Mouse (Mus musculus): ENCODE data around the gene Yipf1.
"Not testable (repeated sequence)": the region's sequence is repeated elsewhere in the genome, so short reads cannot be mapped to it uniquely, and the experiment has no call there.

Gene Yipf1

DNA sequence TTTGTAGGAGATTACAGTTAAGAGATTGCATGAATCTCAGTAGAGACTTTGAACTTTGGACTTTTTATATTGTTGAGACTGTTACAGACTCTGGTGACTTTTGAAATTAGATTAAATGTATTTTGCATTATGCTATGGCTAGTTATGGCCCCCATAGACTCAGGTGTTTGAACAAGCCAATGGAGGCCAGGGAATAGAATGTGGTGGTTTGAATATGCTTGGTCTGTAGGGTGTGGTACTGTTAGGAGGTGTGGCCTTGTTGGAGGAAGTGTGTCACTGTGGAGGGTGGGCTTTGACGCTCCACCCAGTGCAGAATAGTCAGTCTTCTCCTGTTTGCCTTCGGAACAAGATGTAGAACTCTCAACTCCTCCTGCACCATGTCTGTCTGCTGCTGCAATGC lies 8.9 kb downstream of the Yipf1 start:
- DNase-seq (ENCODE audit: low spot score) = no peak

DNA sequence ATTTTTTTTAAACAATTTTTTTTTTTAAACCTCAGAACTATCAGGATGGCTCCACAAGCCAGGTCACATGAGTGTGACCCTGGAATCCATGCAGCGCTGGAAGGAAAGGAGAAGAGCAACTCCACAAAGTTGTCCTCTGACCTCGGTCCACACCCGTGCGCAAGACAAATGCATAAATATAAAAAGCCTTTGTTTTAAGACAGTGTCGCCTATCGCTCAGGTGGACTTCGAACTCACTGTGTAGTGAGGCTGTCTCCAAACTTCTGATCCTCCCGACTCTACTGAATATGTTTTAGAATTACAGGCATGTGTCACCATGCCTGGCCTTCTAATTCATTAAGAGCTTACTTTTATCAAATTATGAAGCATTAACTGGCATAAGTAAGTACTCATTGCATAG lies 14.4 kb downstream of the Yipf1 start:
- DNase-seq (ENCODE audit: low spot score) = no peak

DNA sequence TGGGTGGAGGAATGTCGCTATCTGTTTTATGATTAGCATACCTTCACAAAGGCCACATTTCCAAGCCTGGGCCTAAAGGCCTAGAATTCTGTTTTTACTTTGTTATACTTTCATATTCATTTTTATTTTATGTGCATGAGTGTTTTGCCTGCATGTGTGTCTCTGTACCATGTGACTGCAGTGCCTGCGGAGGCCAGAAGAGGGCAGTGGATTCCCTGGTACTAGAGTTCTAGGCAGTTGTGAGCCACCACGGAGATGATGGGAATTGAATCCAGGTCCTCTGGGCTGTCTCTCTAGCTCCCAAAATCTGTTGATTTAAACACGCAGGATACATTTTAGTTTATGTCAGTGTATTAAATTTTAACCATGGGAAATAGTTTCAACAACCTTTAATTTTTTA lies 19.4 kb downstream of the Yipf1 start:
- no peak for DNase-seq (ENCODE audit: low spot score)

DNA sequence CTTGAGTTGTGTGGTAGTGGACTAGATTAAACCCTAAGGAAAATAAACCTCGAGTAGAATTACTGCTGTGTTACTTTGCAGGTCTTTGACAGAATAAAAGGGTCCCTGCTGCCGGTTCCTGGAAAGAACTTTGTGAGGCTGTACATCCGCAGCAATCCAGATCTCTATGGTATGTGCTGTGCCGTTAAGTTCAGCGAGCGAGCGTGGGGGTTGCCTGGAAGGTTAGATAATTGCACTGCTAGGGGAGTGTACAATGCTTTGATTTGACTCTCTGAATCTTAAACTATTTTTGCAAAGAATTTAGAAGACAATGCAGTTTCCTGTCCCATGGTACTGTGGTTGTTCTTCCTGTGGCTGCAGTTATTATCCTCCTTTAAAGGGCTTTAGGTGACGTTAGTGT lies 22.2 kb downstream of the Yipf1 start:
- no peak for DNase-seq (ENCODE audit: low spot score)

DNA sequence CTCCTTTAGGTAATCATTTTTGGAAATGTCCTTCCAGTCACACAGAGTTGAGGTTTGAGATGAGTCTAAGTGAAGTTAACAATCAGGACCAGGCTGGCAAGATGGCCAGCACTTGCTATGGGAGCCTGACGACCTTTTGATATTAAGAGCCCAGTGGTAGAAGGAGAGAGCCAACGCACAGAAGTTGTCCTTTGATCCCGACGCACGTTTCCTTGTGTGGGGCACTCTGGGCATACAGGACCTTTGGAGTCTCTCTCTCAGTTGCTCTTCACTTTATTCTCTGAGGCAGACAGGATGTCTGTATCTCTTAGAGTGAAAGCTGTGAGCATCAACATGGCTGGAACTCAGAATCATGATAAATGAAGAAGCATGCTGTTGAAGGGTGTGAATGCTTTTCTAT lies 23.3 kb downstream of the Yipf1 start:
- no peak for DNase-seq (ENCODE audit: low spot score)

DNA sequence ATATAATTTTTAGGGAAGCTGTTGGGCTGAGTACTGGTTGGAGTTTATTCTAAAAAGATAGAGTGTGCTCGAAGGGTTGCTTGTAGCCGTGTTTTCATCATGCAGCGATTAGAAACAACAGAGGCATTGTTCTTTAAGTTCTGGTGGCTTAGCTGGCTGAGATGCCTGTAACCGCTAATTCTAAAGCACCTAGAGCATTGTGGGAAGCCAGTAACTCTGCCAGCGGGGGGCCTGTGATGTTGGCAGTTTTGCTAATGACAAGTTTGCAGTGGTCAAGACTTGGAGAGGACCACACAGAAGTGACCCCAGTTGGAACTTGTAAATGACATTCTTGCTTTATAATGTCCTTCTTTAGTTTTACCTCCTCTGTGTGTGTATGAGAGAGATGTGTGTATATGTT lies 27.2 kb downstream of the Yipf1 start:
- DNase-seq (ENCODE audit: low spot score) = no peak

DNA sequence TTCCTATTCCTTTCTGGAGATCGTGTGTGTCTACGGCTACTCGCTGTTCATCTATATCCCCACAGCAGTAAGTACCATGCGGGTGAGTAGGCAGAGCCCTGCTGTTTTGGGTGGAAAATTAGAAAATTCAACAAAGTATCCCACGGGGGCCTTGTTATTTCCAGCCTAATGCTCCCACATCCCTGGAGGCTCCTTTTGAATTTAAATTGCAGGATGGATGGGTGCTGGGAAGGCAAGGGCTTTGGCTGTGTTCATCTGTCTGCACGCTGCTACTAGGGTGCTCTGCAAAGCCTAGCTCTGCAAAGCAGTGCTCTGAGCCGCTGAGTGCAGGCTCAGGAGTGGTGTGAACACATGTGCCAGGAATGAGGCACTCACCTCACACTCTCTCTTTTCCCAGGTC lies 30.4 kb downstream of the Yipf1 start:
- DNase-seq (ENCODE audit: low spot score) = no peak

DNA sequence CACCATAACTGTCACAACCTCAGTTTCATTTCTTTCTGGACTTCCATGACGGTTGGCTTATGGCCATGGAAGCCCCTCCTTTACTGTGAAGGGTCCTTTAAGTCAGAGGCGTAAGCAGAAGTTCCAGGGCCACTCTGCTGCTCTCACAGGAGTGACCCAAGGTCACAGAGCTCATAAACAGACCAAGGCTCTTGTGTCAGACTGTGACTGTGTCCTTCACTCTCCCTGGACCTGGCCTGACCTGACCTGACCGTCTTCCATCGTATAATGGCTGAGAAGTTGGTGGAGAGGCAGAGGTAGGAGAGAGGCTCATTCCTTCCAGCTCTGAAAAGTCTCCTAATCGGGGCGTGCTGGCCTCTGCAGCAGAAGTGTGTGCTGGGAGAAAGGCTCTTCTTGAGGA lies 33.1 kb downstream of the Yipf1 start:
- no peak for DNase-seq (ENCODE audit: low spot score)

DNA sequence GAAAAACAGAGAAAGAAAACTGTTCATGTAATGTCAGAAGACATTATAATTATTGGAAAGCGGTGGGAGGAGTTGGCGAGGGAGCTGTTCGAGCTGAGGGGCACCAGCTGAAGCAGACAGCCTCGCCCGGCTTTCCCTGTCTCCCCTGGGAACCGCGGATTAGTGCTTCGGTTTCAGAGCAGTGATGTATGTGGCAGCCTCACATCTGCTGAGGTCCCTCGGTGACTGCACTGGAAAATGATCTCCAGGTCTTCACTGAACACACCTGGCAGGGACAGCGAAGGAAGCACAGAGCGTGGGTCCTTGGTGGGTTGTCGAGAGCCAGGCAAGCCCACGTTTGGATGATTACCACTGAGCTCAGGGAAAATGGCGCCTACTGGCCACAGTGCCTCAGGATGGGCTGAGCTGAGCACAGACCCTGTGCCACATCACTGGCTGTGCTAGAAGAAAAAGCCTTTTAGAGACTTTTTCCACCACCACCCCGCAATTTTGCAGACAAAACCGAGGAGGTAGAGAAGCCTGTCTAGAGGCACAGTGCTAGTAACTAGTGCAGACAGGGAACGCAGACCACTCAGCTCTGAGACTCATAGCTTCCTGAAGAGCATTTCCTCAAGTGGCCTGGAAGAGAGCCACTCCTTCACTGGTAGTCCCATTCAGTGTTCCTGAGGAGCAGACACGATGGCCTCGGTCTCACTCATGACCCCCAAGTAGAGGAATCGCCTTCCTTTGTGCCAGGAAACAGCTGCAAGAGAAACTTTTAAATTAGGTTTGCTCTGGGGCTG lies 34.6 kb downstream of the Yipf1 start:
- DNase-seq (ENCODE audit: low spot score) = no peak

DNA sequence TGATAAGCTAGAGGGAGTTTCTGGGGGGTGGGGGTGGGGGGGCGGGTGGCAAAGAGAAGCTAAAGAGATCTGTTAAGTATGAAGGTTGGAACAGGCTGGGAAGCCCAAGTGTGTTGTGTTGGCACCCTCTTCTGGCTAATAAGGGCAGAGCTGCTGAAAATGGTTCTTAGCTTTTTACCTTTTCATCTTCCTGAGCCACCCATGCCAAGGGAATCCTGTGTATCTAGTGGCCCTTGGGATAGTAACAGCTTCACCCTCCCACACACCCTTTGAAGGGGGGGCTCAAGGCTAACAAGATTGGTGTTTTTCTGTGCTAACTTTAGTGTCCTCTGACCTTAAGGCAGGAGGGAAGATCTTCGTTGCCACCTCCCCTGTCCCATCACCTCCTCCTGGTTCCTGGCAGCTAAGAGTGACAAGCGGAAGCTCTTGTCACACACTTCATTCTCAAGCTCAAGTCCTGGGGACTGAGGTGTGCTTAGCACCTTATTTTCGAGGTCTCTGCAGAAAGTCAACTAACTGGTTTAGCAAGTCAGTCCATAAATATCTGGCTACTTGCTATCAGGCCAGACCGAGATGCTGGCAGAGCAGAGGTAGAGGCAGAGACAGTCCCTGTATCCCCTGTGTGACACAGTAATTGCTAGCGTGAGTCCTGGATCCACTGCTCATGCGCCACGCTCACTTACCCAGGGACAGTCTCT lies 35.3 kb downstream of the Yipf1 start:
- DNase-seq (ENCODE audit: low spot score) = peak; percentile 31

DNA sequence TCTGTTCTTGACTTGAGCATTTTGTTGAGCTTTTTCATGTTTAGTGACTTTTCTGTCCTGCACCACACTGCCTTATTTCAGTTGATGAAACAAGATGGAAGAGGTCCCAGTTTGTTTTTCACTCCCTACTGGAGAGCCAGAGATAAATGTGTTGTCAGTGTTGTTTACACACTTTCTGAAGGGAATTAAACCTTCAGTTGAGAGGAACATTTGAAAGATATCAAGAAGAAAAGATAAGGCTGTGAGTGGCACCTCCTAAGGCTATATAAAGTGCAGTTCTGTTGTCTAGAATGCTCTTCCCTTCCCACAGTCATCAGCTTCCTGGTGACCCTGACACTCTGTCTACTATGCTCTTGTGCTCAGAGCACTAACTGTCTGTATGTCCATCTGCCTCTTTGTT lies 37.2 kb downstream of the Yipf1 start:
- DNase-seq (ENCODE audit: low spot score) = no peak

DNA sequence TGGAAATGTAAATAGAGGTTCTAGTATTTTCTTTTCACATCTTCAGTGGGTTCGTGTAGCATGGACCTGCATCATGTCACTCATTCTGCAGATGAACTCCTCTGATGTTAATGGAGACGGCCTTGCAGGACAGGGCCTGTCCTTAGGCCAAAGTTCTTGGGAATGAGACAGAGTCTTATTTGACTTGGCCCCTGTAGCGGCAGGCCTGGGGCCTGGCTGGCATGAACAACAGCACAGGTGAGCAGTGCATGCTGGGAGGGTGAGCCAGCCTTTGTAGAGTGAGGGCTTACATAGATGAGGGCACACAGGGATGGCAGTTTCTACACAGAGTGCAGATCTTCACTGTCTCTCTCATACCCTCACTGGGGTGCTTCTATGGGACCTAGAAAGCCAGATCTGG lies 39.4 kb downstream of the Yipf1 start:
- DNase-seq (ENCODE audit: low spot score) = no peak

DNA sequence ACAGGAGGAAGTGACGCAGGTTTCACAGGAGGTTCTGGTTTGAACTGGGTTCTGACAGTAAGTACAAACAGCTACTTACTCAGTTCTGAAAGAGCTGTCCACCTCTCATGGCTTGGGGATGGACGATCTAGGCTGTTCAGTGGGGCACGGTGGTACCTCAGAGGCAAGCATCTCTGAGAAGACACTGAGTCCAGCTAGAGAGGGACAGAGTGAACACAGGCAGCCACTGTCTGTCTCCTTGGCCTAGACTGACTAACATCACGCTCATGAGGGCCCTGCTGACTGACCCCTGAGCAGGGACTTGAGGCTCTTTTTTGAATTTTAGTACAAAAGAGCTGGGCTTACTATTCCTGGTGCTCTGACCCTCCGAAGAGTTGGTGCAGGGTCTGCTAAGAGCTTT lies 40.0 kb downstream of the Yipf1 start:
- DNase-seq (ENCODE audit: low spot score) = no peak

DNA sequence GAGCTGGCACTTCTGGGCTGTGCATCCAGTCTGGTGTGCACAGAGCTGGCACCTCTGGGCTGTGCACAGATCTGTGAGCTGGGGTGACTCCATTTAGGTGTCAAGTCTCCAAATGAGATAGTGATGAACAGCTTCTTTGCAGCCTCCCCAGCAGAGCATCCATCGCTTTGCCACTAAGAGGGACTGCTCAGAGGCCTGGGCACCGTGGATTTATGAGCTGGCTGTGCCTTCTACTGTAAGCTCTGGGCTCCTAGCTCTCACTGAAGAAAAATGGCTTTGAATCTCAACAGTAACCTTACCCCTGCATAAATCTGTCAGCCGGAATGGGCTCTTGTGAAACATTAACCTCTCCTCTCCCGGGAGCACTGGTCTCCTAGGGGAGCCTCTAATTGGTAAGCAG lies 40.4 kb downstream of the Yipf1 start:
- no peak for DNase-seq (ENCODE audit: low spot score)

DNA sequence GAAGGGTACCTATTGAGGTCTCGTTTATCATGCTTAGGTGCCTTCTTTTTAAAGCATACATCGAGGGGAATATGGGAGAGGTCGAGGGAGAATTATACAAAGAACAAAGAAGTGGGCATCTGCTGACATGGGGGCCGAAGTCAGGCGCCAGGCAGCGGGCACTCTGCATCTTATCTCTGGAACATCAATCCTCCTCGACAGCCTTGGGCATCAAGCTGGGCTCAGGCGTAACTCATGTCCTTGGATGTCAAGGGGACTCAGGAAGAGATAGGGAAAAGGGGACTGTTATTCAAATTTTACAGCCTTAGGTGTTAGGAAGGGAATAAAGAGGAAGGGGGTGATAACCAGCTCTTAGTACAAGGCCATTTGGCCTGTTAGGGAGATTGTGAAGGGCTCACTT lies 43.0 kb downstream of the Yipf1 start:
- not testable (repeated sequence) for DNase-seq (ENCODE audit: low spot score)

DNA sequence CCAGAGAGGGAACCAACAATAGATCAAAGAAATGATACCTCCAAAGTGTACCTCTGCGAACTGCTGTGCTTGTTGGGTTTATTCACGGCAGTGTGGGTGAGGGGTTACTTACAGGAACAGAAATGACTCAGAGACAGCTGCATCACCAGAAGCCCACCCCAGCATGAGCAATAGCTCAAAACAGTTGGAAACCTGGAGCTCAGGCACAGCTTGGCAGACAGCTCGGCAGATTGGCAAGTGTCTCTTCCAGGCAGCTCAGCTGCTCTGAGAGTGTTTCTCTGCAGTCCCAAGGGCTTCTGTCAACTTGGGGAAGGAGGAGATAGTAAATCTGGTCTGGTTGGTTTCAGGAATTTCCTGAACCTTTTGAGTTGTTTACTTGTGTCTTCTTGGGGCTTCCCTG lies 44.3 kb downstream of the Yipf1 start:
- DNase-seq (ENCODE audit: low spot score) = peak; percentile 21

DNA sequence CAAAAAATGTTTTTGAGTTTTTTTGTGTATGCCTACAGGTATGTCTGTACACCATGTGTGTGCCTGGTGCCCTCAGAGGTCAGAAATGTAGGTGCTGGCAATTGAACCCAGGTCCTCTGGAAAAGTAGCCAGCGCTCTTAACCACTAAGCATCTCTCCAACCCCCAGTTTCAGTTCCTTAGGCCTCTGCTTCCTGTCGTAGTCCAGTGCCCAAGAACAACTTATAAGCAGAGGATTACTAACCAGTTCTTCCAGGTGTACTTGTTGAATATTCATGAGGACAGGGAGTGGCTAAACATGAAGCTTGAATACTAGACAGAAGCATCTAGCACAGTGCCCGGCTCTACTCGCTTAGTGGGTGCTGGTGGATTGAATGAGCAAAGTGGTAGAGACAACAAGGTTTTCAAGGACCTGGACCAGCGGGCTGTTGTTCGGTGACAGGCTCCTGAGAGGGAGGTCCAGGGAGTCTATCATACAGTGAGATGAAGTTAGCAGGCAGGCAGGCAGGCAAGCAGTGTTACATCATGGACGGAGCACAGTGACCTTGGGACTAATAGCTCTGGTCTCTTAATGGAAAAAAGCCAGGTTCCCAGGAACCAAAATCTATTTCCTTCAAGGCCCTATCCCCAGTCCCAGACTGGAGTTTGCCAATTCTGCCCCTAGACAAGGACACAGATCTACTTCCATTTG lies 46.4 kb downstream of the Yipf1 start:
- no peak for DNase-seq (ENCODE audit: low spot score)

DNA sequence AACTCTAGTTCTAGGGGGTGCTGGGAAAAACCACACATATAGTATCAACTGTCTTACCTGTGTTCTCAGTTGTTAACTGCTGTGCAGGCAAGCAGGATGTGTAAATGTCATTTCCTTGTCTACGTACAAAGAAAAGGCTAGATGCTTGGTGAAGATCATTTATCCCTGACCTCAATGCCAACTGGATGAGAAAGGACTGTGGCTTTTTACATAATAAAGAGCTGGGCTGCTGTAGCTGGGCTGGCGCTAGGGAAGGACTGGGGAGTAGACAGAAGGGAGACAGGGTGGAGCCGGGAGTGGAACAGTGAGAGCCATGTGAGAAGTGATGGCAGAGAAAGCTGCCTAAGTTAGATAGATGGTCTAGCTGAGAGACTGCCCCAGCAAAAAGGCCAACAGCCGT lies 48.6 kb downstream of the Yipf1 start:
- no peak for DNase-seq (ENCODE audit: low spot score)

DNA sequence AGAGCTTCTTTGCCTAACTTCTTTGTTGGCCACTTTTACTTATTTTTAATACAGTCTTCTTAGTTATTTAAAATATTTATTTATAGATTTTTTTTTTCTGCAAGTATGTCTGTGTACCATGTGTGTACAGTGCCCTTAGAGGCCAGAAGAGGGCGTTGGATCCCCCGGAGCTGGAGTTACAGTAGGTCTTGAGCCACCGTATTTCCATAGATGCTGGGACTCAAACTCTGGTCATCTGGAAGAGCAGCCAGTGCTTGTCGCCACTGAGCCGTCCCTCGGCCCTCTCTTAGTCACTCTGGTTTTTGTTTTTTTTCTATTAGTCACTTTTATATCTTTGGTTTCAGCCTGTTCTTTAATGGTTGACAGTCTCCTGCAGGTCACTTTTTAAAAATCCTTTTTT lies 49.4 kb downstream of the Yipf1 start:
- no peak for DNase-seq (ENCODE audit: low spot score)

DNA sequence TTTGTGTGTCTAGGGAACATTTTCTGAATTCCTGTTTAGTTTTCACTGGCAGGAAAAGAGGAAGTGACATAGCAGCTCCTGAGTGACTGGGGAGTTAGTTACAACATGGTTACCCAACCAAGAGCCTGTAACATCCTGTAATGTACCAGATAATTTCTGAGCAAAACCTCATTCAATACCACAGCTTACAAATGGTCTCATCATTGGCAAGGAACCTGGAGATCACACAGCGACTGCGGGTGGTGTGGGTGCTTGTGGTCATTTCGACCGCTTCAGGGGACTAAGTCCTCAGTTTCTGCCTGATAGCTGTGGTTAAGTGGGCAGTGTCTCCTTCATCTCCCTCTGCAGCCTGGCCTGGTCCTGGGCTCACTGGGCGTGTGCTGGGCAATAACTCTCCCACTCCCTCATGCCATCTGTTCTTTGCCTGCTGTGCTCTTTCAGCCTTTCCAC lies 50.1 kb downstream of the Yipf1 start:
- no peak for DNase-seq (ENCODE audit: low spot score)

DNA sequence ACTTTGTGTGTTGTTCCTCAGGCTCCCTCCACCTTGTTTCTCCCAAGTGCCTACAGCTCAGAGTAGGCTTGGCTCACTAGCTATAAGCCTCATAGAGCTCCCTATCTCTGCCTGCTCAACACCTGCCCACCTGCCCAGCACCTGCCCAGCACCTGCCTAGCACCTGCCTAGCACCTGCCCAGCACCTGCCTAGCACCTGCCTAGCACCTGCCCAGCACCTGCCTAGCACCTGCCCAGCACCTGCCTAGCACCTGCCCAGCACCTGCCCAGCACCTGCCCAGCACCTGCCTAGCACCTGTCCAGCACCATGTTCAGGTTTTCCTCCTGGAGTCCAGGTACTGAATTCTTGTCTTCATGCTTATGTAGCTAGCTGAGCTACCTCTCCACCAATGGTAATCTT lies 52.2 kb downstream of the Yipf1 start:
- DNase-seq (ENCODE audit: low spot score) = not testable (repeated sequence)

DNA sequence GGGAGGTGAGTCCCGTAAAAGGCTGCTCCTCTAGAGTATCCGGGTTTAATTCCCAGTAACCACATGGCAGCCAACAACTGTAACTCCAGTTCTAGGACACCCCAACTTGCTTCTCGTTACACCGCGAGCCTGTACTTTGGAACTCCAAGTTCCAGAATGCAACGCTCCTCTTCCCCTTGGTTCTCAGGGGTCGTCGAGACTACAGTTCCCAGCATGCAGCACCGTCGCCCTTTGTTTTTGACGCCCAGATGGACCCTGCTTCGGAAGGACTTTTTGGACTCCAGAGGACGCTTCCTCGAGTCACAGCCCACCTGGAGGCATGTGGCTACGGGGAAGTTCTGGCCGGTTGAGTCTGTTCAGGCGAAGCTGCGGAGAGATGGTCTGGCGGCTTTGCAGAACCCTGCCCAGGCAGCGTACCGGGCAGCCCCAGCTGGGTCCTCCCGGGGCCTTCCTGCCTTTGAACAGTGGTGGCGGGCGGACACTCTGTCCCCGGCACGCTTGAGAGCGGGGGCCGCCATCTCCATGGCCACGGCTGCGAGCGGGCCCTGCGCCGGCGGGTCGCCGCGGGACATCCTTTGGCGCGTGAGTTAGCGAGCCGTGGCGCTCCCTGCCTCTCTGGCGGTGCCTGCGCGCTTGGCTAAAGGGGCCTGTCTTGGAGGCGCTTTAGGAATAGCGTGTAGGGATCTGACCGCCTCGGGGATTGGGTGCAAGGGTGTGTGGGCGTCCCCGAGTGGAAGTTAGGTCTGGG lies 53.6 kb downstream of the Yipf1 start, which contains the start of gene Ndc1:
Gene Ndc1 (plus strand): TSS at position 218 of the 748 bp plus-strand sequence.
- peak; percentile 72 for DNase-seq (ENCODE audit: low spot score)

Data from layer of hippocampus, adult 9-10 months (tissue).